Mouse (Mus musculus) splenic B cell, adult 2 months (primary cell): ENCODE measurements around the gene Ttc26.
A peak's percentile ranks its signal among the peaks of the same experiment; 100 is the strongest.

Source experiments
- DNase-seq: peaks from one replicate; pipeline ENCODE4 v3.0.0-alpha.2; 2011; ENCODE audit warnings: low read depth, low spot score
- H3K27me3 ChIP-seq: 2 replicates; pipeline ENCODE4 v1.6.1; 2012; ENCODE audit warnings: mild to moderate bottlenecking, low read length, moderate library complexity, mixed read lengths; ENCODE audit not compliant: control insufficient read depth, poor library complexity, insufficient read depth, severe bottlenecking
- H3K36me3 ChIP-seq: 2 replicates; pipeline ENCODE4 v1.6.1; 2012; ENCODE audit warnings: mild to moderate bottlenecking, low read length, moderate library complexity, mixed read lengths; ENCODE audit not compliant: control insufficient read depth, poor library complexity, insufficient read depth, severe bottlenecking

Gene Ttc26

DNA sequence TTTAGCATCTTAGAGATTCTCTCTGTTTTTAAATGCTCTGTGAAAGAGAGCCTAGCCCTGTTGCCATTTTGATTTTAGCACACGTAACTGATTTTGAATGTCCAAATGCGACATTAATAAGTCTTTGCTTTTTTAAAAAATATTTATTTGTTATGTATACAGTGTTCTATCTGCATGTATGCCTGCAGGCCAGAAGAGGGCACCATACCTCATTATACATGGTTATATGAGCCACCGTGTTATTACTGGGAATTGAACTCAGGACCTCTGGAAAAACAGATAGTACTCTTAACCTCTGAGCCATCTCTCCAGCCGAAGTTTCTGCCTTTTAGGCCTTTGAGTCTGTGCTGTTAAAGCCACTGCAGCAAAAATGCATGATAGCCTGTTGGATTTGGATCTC is 88.3 kb downstream of the Ttc26 start:
- peak; percentile 37 for DNase-seq
- H3K27me3 ChIP-seq: no peaks in the 10 kb centered on the region
- peaks cover 8% of the 10 kb centered on the region for H3K36me3 ChIP-seq
